Mouse (Mus musculus) A20 (cell line): Measurements from ENCODE around the gene Tmem208.
"Not testable (repeated sequence)": the region's sequence is repeated elsewhere in the genome, so short reads cannot be mapped to it uniquely, and the experiment has no call there.

Source experiments
- DNase-seq: peaks from one replicate; pipeline ENCODE4 v3.0.0-alpha.2; 2011; ENCODE audit warnings: low read depth, low spot score

The Tmem208 gene

DNA sequence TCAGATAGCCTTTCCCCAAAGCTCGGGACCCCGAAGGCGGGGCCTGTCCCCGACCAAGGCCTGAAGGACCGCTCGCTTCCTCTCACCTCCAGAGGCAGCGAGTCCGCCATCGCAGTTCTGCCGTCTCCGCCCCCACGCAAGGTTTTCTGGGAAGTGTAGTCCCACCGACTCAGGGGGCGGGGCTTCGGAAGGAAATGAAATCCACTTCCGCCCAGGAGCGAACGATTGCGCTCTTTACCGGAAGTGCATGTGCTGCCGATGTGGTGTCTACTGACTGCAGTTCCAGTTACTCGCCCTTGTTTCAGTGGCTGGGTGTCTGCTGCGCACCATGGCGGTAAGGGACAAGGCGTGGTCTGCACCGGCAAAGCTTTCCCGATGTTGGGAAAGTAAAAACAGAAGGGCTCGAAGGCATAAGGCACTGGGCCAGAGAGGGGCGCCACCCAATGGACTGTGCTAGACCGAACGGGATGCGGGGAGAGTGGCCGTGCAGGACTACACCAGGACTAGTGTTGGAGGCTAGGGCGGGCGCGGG lies at the start of gene Tmem208, which contains the start of gene Lrrc29:
Tmem208 (plus strand) TSS at position 214 of the 532 bp plus-strand sequence.
Lrrc29 (minus strand) TSS at position 138 of the 532 bp plus-strand sequence.
- DNase-seq = peak; percentile 98

GRCm38 (mm10) chr8:105278911-105279334 lies 47.2 kb upstream of the Tmem208 start:
- DNase-seq = no peak

DNA sequence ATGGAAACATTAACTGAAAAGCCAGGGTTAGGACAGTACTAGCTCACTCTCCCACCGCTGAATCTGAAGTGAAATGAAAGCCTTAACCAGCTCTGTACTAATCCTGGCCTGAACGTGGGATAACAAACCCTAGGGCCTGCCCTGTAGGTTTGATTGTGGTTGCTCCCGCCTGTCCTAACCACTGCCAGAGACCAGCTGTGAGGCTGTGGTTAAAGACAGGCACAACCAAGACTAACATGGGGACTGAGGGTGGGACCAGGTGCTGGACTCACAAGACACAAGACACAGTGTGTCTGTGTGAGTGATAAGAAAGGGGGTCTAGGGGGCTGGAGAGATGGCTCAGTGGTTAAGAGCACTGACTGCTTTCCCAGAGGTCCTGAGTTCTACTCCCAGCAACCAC lies 45.6 kb upstream of the Tmem208 start:
- DNase-seq = no peak

DNA sequence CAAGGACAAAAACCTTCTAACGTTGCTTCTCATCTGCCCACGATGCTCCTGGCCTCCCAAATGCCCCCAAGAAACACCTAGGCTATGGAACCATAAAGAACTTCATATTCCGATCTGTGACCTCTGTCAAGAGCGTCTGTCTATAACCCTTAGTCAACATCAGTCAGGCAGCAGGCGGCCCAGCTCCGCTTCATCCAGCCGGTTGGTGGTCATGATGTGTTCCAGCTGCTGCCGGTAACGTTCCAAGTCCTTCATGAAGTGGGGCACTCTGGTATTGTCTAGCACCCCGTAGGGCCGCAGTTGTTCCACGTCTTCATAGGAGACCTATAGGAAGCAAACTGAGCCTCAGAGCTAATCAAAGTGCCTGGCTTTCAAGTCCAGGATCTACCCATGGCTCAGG lies 44.3 kb upstream of the Tmem208 start:
- no peak for DNase-seq

- DNase-seq = no peak
These were observed 43.9 kb upstream of the Tmem208 start for GRCm38 (mm10) chr8:105282239-105282638.

DNA sequence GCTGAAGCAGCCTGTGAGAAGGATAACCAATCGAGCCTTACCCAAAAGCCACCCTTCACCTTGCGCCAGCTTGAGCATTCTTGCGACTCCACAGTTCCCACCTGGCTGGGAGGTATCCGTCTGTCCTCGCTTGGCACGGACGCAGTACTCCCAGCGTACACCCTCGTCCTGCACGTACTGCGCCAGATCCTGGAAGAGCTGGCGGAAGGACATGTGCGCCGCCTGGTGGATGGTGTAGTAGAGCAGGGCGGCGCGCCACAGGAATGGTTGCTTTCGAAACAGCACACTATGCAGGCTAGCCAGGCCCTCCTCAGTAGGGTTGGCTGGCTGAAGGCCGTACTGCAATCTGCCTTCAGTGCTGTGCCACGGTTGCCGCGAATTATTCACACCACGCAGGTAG lies 43.1 kb upstream of the Tmem208 start:
- no peak for DNase-seq

DNA sequence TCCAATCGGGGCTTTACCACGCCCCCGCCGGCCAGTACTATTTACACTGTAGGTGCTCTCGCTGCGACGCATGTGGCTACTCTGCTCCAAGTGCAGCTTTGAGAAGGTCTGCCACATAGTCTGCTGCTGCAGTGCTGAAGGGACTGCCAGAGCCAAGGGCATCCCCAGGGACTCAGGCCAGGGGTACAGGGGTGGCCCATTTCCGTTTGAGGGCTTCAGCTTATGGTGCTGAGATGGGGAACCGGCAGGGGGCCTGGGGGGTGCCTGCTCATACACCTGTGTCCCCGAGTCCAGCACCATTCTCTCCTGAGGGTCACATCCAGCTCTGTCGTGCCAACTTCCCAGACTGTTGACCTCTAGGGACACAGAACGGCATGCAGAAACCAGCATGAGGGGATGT lies 40.6 kb upstream of the Tmem208 start:
- DNase-seq = no peak

DNA sequence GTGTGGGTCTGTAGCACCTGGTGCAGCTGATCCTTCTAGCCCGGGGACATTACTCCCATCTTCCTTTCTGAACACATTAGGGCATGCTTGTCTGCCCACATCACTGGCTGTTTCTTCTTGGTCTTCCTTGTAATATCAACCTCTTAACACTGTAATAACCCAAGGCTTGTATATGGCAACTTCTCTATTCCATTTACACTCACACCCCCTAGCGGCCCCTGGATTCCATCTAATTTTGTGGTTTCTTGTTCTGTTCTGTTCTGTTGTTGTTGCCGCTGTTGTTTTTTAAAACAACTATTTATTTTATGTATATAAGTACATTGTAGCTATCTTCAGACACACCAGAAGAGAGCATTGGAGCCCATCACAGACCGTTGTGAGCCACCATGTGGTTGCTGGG lies 39.2 kb upstream of the Tmem208 start:
- no peak for DNase-seq

- DNase-seq = no peak
These were observed 37.9 kb upstream of the Tmem208 start for GRCm38 (mm10) chr8:105288231-105288630.

GRCm38 (mm10) chr8:105288958-105289732 lies 37.0 kb upstream of the Tmem208 start:
- DNase-seq = peak; percentile 100

DNA sequence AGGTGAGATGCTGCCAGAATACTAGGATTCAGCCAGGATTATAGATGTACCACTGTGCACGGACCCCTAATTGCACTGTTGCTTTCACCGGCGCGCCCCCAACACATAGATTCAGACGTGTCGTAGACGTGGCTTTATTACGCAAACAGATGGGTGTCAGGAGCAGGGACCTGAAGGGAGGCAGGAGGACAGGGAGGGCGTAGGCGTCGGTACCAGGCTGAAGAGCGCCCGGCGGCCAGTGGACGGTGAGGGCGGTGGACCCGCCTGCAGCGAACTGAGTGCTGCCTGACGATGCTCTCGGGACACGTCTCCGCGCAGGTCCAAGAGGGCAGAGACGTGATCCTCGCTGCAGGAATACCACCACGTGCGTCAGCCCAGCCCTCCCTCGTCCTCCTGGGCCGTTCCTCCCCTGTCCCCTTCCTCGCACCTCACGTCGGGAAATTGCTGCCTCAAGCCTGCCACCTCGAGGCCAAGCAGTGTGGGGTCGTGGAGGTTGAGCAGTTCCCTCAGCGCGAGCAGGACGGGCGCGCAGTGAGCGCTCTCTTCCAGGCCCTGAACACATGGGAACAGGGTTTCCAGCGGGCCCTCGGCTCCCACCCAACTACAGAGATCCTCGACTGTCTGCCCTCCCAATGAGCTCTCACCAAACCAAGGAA lies 36.2 kb upstream of the Tmem208 start, which contains the start of gene 4931428F04Rik:
4931428F04Rik (minus strand) TSS at position 60 of the 656 bp plus-strand sequence.
- peak; percentile 72 for DNase-seq

GRCm38 (mm10) chr8:105290554-105291314 lies 35.4 kb upstream of the Tmem208 start:
- peak; percentile 87 for DNase-seq

DNA sequence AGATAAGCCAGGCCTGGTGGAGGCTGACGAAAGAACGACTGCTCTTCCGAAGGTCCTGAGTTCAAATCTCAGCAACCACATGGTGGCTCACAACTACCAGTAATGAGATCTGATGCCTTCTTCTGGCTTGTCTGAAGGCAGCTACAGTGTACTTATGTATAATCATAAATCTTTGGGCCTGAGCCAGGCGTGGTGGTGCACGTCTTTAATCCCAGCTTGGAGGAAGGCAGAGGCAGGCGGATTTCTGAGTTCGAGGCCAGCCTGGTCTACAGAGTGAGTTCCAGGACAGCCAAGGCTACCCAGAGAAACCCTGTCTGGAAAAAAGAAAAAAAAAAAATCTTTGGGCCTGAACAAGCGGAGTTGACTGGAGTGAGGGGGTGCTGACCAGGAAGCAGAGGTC lies 34.8 kb upstream of the Tmem208 start:
- not testable (repeated sequence) for DNase-seq

DNA sequence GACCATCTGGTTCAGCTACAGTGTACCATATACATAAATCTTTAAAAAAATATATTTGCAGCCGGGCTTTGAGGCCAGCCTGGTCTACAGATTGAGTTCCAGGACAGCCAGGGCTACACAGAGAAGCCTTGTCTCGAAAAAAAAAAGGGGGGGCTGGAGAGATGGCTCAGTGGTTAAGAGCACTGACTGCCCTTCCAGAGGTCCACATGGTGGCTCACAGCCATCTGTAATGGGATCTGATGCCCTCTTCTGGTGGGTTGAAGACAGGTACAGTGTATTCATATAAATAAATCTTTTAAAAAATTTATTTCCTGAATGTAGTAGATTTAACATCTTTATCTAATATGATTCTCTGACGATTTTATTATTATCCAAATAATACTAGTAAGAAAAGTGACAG lies 34.4 kb upstream of the Tmem208 start:
- DNase-seq = peak; percentile 48

DNA sequence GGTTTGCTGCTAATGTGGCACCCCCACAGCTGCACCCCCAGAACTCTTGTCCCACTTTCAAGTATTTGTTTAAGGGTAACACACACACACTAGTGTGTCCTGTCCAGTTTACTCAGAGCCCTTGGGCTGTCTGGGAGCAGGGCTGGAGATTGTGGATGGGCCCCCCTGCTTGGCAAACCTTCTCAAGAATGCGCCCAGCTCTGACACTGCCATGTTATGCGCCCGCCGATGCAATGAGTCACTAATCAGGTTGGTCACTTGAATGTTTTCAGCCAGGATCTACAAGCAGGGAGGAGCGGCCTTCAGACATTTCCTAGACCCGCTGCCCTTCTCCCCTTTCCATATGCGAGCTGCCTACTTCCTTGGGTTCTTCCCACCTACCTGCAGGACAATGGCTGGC lies 33.7 kb upstream of the Tmem208 start:
- no peak for DNase-seq

DNA sequence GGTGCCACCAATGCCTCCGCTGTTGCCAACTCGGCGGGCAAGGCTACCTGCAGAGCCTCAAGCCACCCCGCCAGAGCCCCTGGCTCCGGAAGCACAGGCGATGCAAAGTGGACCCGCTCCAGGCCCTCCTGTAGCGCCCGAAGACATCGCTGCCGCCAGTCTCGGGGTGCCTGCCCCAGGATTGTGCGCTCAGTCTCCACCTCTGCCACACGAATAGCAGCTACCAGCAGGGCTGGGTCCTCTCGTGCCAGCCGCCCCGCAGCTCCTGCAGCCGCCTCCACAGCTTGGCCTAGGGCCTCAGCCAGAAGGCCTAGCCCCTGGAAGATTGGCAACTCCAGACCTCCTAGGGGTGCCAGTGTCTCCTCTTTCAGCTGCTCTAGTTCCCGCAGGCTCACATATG lies 32.7 kb upstream of the Tmem208 start:
- no peak for DNase-seq

GRCm38 (mm10) chr8:105294776-105295175 lies 31.4 kb upstream of the Tmem208 start:
- no peak for DNase-seq

- DNase-seq = no peak
These were observed 30.9 kb upstream of the Tmem208 start for GRCm38 (mm10) chr8:105295256-105295655.

- no peak for DNase-seq
These were observed 30.1 kb upstream of the Tmem208 start, which contains the start of gene Exoc3l for GRCm38 (mm10) chr8:105295895-105296573. TSS of gene Exoc3l (minus strand) at chr8:105296101.

- peak; percentile 94 for DNase-seq
These were observed 28.5 kb upstream of the Tmem208 start, which contains the start of gene E2f4 for GRCm38 (mm10) chr8:105297511-105298192. TSS of gene E2f4 (plus strand) at chr8:105297663.
